Mouse (Mus musculus) CH12.LX (cell line): Measurements from ENCODE around the gene Adamts15. TPM values are rescaled to one million over a fixed set of nuclear protein-coding genes. Genes with fewer than 3 reads are reported as not detected.

Source experiments
- DNase-seq: peaks from one replicate; pipeline ENCODE4 v3.0.0-alpha.2; 2013; ENCODE audit errors: extremely low read depth
- H3K27ac ChIP-seq: 2 replicates; pipeline ENCODE4 v1.5.1; 2012; ENCODE audit warnings: low read depth, mild to moderate bottlenecking, control low read depth, moderate library complexity; ENCODE audit not compliant: insufficient read depth
- H3K27me3 ChIP-seq: replicated peaks from 2 replicates; pipeline ENCODE3; 2012; ENCODE audit warnings: inconsistent platforms
- H3K36me3 ChIP-seq, 2 experiments: replicated peaks in 1 of 2; 2 replicates each; pipeline versions ENCODE3 to v1.6.1; 2012; ENCODE audit warnings: inconsistent platforms in 1 of 2, low read length in 1 of 2, mild to moderate bottlenecking in 1 of 2, mixed read lengths in 1 of 2, moderate library complexity in 1 of 2; ENCODE audit not compliant: control insufficient read depth in 1 of 2, insufficient read depth in 1 of 2
- H3K4me1 ChIP-seq, 2 experiments: 2 replicates each; pipeline ENCODE4 v1.6.1; 2012; ENCODE audit warnings: inconsistent platforms in 1 of 2, moderate library complexity in 1 of 2; ENCODE audit not compliant: insufficient read depth in 2 of 2, control insufficient read depth in 1 of 2
- H3K4me2 ChIP-seq: 2 replicates; pipeline ENCODE4 v1.6.1; 2012; ENCODE audit warnings: low read depth, mild to moderate bottlenecking, control low read depth; ENCODE audit not compliant: poor library complexity, insufficient read depth, severe bottlenecking
- H3K4me3 ChIP-seq, 3 experiments: fragments of 150-350 bp in 1 of 3; sonication (generic) in 1 of 3; replicated peaks in 1 of 3; 2 replicates each; pipeline versions ENCODE3 to v1.5.1; 2011 to 2012; ENCODE audit warnings: low read depth in 2 of 3, low read length in 2 of 3, mild to moderate bottlenecking in 2 of 3, moderate library complexity in 2 of 3, control low read depth in 1 of 3, improper control_type of control experiment in 1 of 3, inconsistent platforms in 1 of 3, mixed read lengths in 1 of 3; ENCODE audit not compliant: poor library complexity in 1 of 3
- H3K79me2 ChIP-seq: replicated peaks from 2 replicates; pipeline ENCODE4 v1.6.1; 2012; ENCODE audit warnings: mild to moderate bottlenecking, moderate library complexity; ENCODE audit not compliant: control insufficient read depth, poor library complexity, insufficient read depth, severe bottlenecking; ENCODE audit errors: extremely low read depth
- H3K9ac ChIP-seq: 2 replicates; pipeline ENCODE4 v1.6.1; 2012; ENCODE audit warnings: low read depth, mild to moderate bottlenecking, control low read depth, moderate library complexity; ENCODE audit not compliant: insufficient read depth
- H3K9me3 ChIP-seq: replicated peaks from 2 replicates; pipeline ENCODE3; 2012; ENCODE audit warnings: low read length, inconsistent platforms, mixed read lengths
- BHLHE40 ChIP-seq: IDR thresholded peaks from 2 replicates; pipeline ENCODE4 v1.6.1; 2011; ENCODE audit warnings: mild to moderate bottlenecking, low read depth, low read length, improper control_type of control experiment
- E2F4 ChIP-seq: IDR thresholded peaks from 2 replicates; pipeline ENCODE4 v1.6.1; 2011; ENCODE audit warnings: low read depth, low read length, improper control_type of control experiment; ENCODE audit not compliant: insufficient replicate concordance
- ELF1 ChIP-seq: IDR thresholded peaks from 2 replicates; pipeline ENCODE4 v1.6.1; 2014; ENCODE audit warnings: low read depth, mild to moderate bottlenecking, inconsistent platforms, low read length, improper control_type of control experiment
- ETS1 ChIP-seq: conservative IDR thresholded peaks from 2 replicates; pipeline ENCODE4 v1.6.1; 2012; ENCODE audit warnings: low read depth, mild to moderate bottlenecking, inconsistent platforms, low read length, improper control_type of control experiment, moderate library complexity
- HCFC1 ChIP-seq: IDR thresholded peaks from 2 replicates; pipeline ENCODE4 v1.6.1; 2012; ENCODE audit warnings: low read depth, mild to moderate bottlenecking, inconsistent platforms, low read length, improper control_type of control experiment
- IRF4 ChIP-seq: IDR thresholded peaks from 2 replicates; pipeline ENCODE4 v1.6.1; 2014; ENCODE audit warnings: low read depth, mild to moderate bottlenecking, inconsistent platforms, low read length, improper control_type of control experiment
- JUN ChIP-seq: IDR thresholded peaks from 2 replicates; pipeline ENCODE4 v1.6.1; 2011; ENCODE audit warnings: low read depth, mild to moderate bottlenecking, low read length, improper control_type of control experiment, moderate library complexity; ENCODE audit not compliant: insufficient read depth
- JUND ChIP-seq: conservative IDR thresholded peaks from 2 replicates; pipeline ENCODE4 v1.6.1; 2011; ENCODE audit warnings: low read depth, low read length, improper control_type of control experiment
- MXI1 ChIP-seq: IDR thresholded peaks from 2 replicates; pipeline ENCODE4 v1.6.1; 2011; ENCODE audit warnings: mild to moderate bottlenecking, low read depth, low read length, improper control_type of control experiment
- MYC ChIP-seq: IDR thresholded peaks from 2 replicates; pipeline ENCODE4 v1.6.1; 2011; ENCODE audit warnings: low read depth, mild to moderate bottlenecking, improper control_type of control experiment, low read length
- NRF1 ChIP-seq: IDR thresholded peaks from 2 replicates; pipeline ENCODE4 v1.6.1; 2014; ENCODE audit warnings: low read depth, mild to moderate bottlenecking, inconsistent platforms, low read length, improper control_type of control experiment, moderate library complexity
- POLR2AphosphoS2 ChIP-seq: IDR thresholded peaks from 2 replicates; pipeline ENCODE4 v1.6.1; 2011; ENCODE audit warnings: low read depth, low read length, improper control_type of control experiment
- RAD21 ChIP-seq: IDR thresholded peaks from 2 replicates; pipeline ENCODE4 v1.6.1; 2011; ENCODE audit warnings: low read depth, mild to moderate bottlenecking, low read length, improper control_type of control experiment, moderate library complexity
- RCOR1 ChIP-seq: conservative IDR thresholded peaks from 2 replicates; pipeline ENCODE4 v1.6.1; 2012; ENCODE audit warnings: low read depth, mild to moderate bottlenecking, inconsistent platforms, low read length, improper control_type of control experiment
- SMC3 ChIP-seq: IDR thresholded peaks from 2 replicates; pipeline ENCODE4 v1.6.1; 2011; ENCODE audit warnings: low read depth, low read length, improper control_type of control experiment
- TBP ChIP-seq: conservative IDR thresholded peaks from 2 replicates; pipeline ENCODE4 v1.6.1; 2011; ENCODE audit warnings: low read depth, low read length, improper control_type of control experiment
- TCF12 ChIP-seq: IDR thresholded peaks from 2 replicates; pipeline ENCODE4 v1.6.1; 2014; ENCODE audit warnings: low read depth, mild to moderate bottlenecking, inconsistent platforms, low read length, improper control_type of control experiment
- USF1 ChIP-seq: IDR thresholded peaks from 2 replicates; pipeline ENCODE4 v1.6.1; 2014; ENCODE audit warnings: low read depth, mild to moderate bottlenecking, inconsistent platforms, low read length, improper control_type of control experiment
- USF2 ChIP-seq: conservative IDR thresholded peaks from 2 replicates; pipeline ENCODE4 v1.6.1; 2011; ENCODE audit warnings: low read depth, low read length, improper control_type of control experiment
- ZKSCAN1 ChIP-seq: IDR thresholded peaks from 2 replicates; pipeline ENCODE4 v1.6.1; 2012; ENCODE audit warnings: low read depth, inconsistent platforms, low read length, improper control_type of control experiment, borderline replicate concordance
- ZMIZ1 ChIP-seq: IDR thresholded peaks from 2 replicates; pipeline ENCODE4 v1.6.1; 2012; ENCODE audit warnings: low read depth, mild to moderate bottlenecking, inconsistent platforms, low read length, improper control_type of control experiment
- dilution Hi-C: fragments of 300-500 bp; cut with MboI; formaldehyde crosslinking; loops from 2 replicates; pipeline ENCODE4 v1.14.3; 2020; ENCODE audit warnings: low sequenced_read_pairs; ENCODE audit not compliant: extremely low pct_unique_long_range_greater_than_20kb, extremely low pct_ligation_motif_present
- in situ Hi-C: fragments of 300-500 bp; cut with MboI; formaldehyde crosslinking; loops from 3 replicates; pipeline ENCODE4 v1.14.3; 2019; ENCODE audit warnings: low sequenced_read_pairs, low pct_ligation_motif_present, low pct_unique_long_range_greater_than_20kb, mixed read lengths
- polyA plus RNA-seq: library from polyadenylated mRNA; unstranded; fragments of >175 nt; gene quantifications from 2 replicates; pipeline ENCODE4 v1.2.1, GENCODE M21; 2012; ENCODE audit warnings: low read depth; ENCODE audit not compliant: insufficient read length
- total RNA-seq, 2 experiments: library from RNA; depleted of rRNA; stranded (reverse); fragments of 300-350 nt in 1 of 2; fragments of >200 nt in 1 of 2; gene quantifications; 2 replicates each; pipeline ENCODE4 v1.2.3; 2012 to 2014

The Adamts15 gene
- total and polyA plus RNA-seq, 3 experiments: not detected

DNA sequence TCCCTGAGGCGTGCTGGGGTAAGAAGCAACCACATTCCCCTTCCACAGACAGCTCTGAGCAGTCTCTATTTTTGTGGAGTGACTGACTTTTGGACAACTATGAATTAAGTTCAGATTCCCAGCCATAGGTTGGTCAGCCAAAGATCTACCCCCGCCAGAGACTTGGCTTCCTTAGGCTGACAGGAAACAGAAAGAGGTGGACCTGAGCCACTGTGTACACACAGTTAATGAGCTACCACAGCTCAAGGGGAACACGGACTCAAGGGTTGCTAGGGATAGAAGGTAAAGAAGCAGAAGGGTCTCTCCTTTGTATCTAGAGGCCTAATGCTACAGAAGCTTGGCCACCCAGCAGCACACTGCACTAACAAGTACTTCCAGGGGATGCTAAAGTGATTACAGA lies 10.1 kb downstream of the Adamts15 start:
- DNase-seq: no peak
- H3K4me3 ChIP-seq: no peak overlapping the region
- H3K4me2 ChIP-seq: no peak overlapping the region
- no peaks in the 10 kb centered on the region for H3K36me3 ChIP-seq
- H3K27ac ChIP-seq: no peak overlapping the region
- dilution Hi-C loops: no loop called here
- no peak for TF ChIP-seq HCFC1
- no peak for TF ChIP-seq JUN
- no peak for TF ChIP-seq USF1
- TF ChIP-seq MXI1: no peak
- TF ChIP-seq ELF1: no peak
- no peak for TF ChIP-seq BHLHE40
- no peak for TF ChIP-seq NRF1
- TF ChIP-seq IRF4: no peak
- TF ChIP-seq USF2: no peak
- no peak for TF ChIP-seq ZMIZ1
- TF ChIP-seq ETS1: no peak
- no peak for TF ChIP-seq POLR2AphosphoS2
- no peak for TF ChIP-seq RCOR1
- TF ChIP-seq TBP: no peak
- TF ChIP-seq JUND: no peak
- no peak for TF ChIP-seq MYC
- H3K9ac ChIP-seq: no peak overlapping the region
- in situ Hi-C loops: loop anchor here (10.0 kb wide), 1 partner anchor 427 kb away; no protein-coding TSS in a partner anchor
- H3K27me3 ChIP-seq: no peaks in the 10 kb centered on the region
- H3K4me1 ChIP-seq: peaks cover 0 to 3% of the 10 kb centered on the region in 2 experiments; a peak in 2 of 4 replicates
- no peaks in the 10 kb centered on the region for H3K9me3 ChIP-seq
- H3K79me2 ChIP-seq: no peaks in the 10 kb centered on the region

DNA sequence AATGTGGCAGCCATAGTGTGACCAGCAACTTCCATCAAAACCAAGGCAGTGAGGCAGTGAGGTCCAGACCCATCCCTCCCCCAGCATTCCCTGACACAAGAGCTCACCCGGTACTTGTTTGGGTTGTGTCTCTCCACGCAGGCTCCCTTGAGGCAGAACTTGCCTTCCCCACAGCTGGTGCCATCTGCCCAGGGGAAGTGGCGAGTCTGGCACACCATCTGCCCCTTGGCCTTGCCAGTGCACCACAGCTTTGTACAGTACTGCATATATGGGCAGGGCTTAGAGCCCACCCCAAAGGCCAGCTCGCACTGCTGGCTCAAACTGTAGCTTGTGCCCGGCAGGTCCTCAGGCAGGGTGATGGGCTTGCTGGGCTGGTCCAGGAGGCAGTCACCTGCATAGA lies 11.8 kb downstream of the Adamts15 start:
- dilution Hi-C loops (no loop called here), in situ Hi-C loops (loop anchor here (10.0 kb wide), 1 partner anchor 426 kb away; no protein-coding TSS in a partner anchor)
- Histone ChIP-seq H3K79me2 (no peaks in the 10 kb centered on the region), H3K9me3 (no peaks in the 10 kb centered on the region), H3K27me3 (no peaks in the 10 kb centered on the region), H3K36me3 (no peaks in the 10 kb centered on the region), H3K4me2 (no peak overlapping the region), H3K4me1 (peaks cover 0 to 3% of the 10 kb centered on the region in 2 experiments; a peak in 2 of 4 replicates), H3K27ac (no peak overlapping the region), H3K9ac (no peak overlapping the region), H3K4me3 (no peak overlapping the region)
- no peak for DNase-seq
- TF ChIP-seq E2F4 (no peak), SMC3 (no peak), JUND (no peak), ETS1 (no peak), ZKSCAN1 (no peak), USF2 (no peak), RAD21 (no peak), TCF12 (no peak), ZMIZ1 (no peak)
